9 mouse cellular contexts compared by ENCODE assay signal in genomic region chr13:37148627-37149026, GRCm38 (mm10).
DNase-seq lines count a peak whose midpoint lies in the region; ATAC-seq and TF ChIP-seq lines count a peak whose summit lies in the region.
"Had no signal": no experiment of that assay in that cellular context is flagged by ENCODE, and none has a peak within 500 bp of the region (broad histone marks: within the 10 kb centered on the region; RNA-seq: fewer than 3 reads in every experiment).

No protein-coding gene starts in this region.

- H3K27me3 ChIP-seq in kidney, adult 2 months (replicated peaks; ENCODE audit: control insufficient read depth, insufficient read depth, low read length): no peaks in the 10 kb centered on the region

- peak; percentile 3 for DNase-seq in kidney, adult 2 months
- DNase-seq in kidney, postnatal 10 days: no peak
- DNase-seq in lung, postnatal 36 days: peak; percentile 30
- peak; percentile 70 for DNase-seq in thymus, postnatal 14 days
- no peak for DNase-seq in cerebellum, postnatal 10 days
- no peak for DNase-seq in layer of hippocampus, postnatal 14 days (ENCODE audit: low spot score in 2 of 2)
- no peak for DNase-seq in left cerebral cortex, adult 2 months (ENCODE audit: extremely low spot score in 1 of 2, low spot score in 2 of 2)
- DNase-seq: liver had no signal

- WGBS in kidney, adult 2 months: 71% methylated on average over 1 of the region's 1 CpGs

- no peak for TF ChIP-seq POLR2A in kidney, adult 2 months (IDR thresholded peaks at IDR 0.05; ENCODE audit: low read depth, low read length)

- no peaks in the 10 kb centered on the region for H3K36me3 ChIP-seq in kidney, adult 2 months (ENCODE audit: control insufficient read depth, insufficient read depth, low read length)

- TF ChIP-seq CTCF in kidney, adult 2 months (conservative IDR thresholded peaks at IDR 0.05; ENCODE audit: insufficient read depth, insufficient read length, low read depth, low read length): no peak
- TF ChIP-seq CTCF in left cerebral cortex, adult 2 months (IDR thresholded peaks at IDR 0.05): no peak

- ATAC-seq in CD4-positive, CD25-positive, alpha-beta regulatory T cell, adult 4 months: peak; percentile 71

- intact Hi-C loops in left cerebral cortex, adult 2 months (cut with DNase I): no loop called here

- no peak overlapping the region for H3K4me3 ChIP-seq in kidney, adult 2 months (ENCODE audit: insufficient read depth, low read depth, low read length)
- H3K4me3 ChIP-seq in left cerebral cortex, adult 2 months: no peak overlapping the region

- no peaks in the 10 kb centered on the region for H3K4me1 ChIP-seq in kidney, adult 2 months (ENCODE audit: control insufficient read depth, insufficient read depth, low read length)

- H3K27ac ChIP-seq in kidney, adult 2 months (ENCODE audit: insufficient read depth, low read depth, low read length): no peak overlapping the region
- no peak overlapping the region for H3K27ac ChIP-seq in left cerebral cortex, adult 2 months

Comparison
In these comparisons a context has a peak if more than half of its experiments do, and no peak if none do; other contexts are left out.
1. DNase-seq: peak in kidney, adult 2 months (single experiment), lung, postnatal 36 days (single experiment) and thymus, postnatal 14 days (single experiment); none in kidney, postnatal 10 days (single experiment), cerebellum, postnatal 10 days (0 of 2), layer of hippocampus, postnatal 14 days (0 of 2) and left cerebral cortex, adult 2 months (0 of 2).